In the genomic region with DNA sequence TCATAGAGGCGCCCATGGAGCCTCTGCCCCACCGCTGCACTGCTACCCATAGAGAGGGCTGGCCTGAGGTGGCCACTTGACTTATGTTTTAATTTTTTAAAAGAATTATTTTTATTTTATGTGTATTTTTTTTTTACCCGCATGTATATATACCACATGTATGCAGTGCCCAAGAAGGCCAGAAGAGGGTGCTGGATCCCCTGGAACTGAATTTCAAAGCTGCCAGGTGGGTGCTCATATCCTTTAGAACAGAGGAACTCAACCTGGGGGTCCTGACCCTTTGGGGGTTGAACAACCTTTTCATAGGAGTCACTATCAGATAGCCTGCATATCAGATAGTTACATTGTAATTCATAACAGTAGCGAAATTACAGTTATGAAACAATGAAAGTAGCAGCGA, we compare ENCODE assay signal across 27 mouse cellular contexts. TPM values are rescaled to one million over a fixed set of nuclear protein-coding genes. Genes with fewer than 3 reads are reported as not detected.
A peak's percentile ranks its signal among the peaks of the same experiment; 100 is the strongest.
DNase-seq lines count a peak whose midpoint lies in the region; ATAC-seq and TF ChIP-seq lines count a peak whose summit lies in the region.
"Had no signal": no experiment of that assay in that cellular context is flagged by ENCODE, and none has a peak within 500 bp of the region (broad histone marks: within the 10 kb centered on the region; RNA-seq: fewer than 3 reads in every experiment).

No protein-coding gene starts in this region.

- H3K27ac ChIP-seq in intestine, postnatal 0 days (ENCODE audit: low read depth, low read length), result no peak overlapping the region
- H3K27ac ChIP-seq in intestine, embryonic 15.5 days, result no peak overlapping the region
- no peak overlapping the region for H3K27ac ChIP-seq in lung, postnatal 0 days (ENCODE audit: low read length)
- no peak overlapping the region for H3K27ac ChIP-seq in ES-Bruce4 (ENCODE audit: insufficient read depth, low read length)
- H3K27ac ChIP-seq: embryonic facial prominence, embryonic 10.5 days; forebrain, embryonic 12.5 days; kidney, embryonic 15.5 days; macrophage; midbrain, embryonic 12.5 days; neural tube, embryonic 13.5 days had no signal

- 96% methylated on average over 5 of the region's 5 CpGs for WGBS in intestine, postnatal 0 days
- 97% methylated on average over 5 of the region's 5 CpGs for WGBS in intestine, embryonic 15.5 days
- 96% methylated on average over 5 of the region's 5 CpGs for WGBS in lung, postnatal 0 days

- no peak for TF ChIP-seq EP300 in lung, postnatal 0 days (IDR thresholded peaks at IDR 0.05)
- no peak for TF ChIP-seq EP300 in ES-Bruce4 (IDR thresholded peaks at IDR 0.05; ENCODE audit: insufficient read depth, low read depth, low read length)

- TF ChIP-seq CTCF in intestine, postnatal 0 days (IDR thresholded peaks at IDR 0.05; ENCODE audit: low read depth), result peak; percentile 60
- peak; percentile 41 for TF ChIP-seq CTCF in lung, postnatal 0 days (IDR thresholded peaks at IDR 0.05)
- TF ChIP-seq CTCF in ES-Bruce4 (IDR thresholded peaks at IDR 0.05; ENCODE audit: low read depth, low read length), result peak; percentile 24
- TF ChIP-seq CTCF in brain, embryonic 14.5 days (IDR thresholded peaks at IDR 0.05; ENCODE audit: borderline replicate concordance, extremely low read depth, insufficient read depth, insufficient read length), result peak; percentile 24; the same call in 1 of the 2 replicates

- no peaks in the 10 kb centered on the region for H3K9me3 ChIP-seq in intestine, postnatal 0 days (ENCODE audit: control insufficient read depth)
- no peaks in the 10 kb centered on the region for H3K9me3 ChIP-seq in intestine, embryonic 15.5 days
- H3K9me3 ChIP-seq in lung, postnatal 0 days (ENCODE audit: low read length), result no peaks in the 10 kb centered on the region
- H3K9me3 ChIP-seq in ES-Bruce4 (replicated peaks; ENCODE audit: control insufficient read depth, insufficient read depth, low read length, poor library complexity, severe bottlenecking), result no peaks in the 10 kb centered on the region
- H3K9me3 ChIP-seq: embryonic facial prominence, embryonic 10.5 days; forebrain, embryonic 12.5 days; kidney, embryonic 15.5 days; midbrain, embryonic 12.5 days; neural tube, embryonic 13.5 days had no signal

- no peak for DNase-seq in lung, postnatal 0 days (ENCODE audit: low spot score)
- no peak for DNase-seq in lung, postnatal 10 days
- DNase-seq in brain, embryonic 14.5 days (ENCODE audit: low read depth), result no peak
- DNase-seq in adrenal gland, postnatal 4 days (ENCODE audit: low spot score in 2 of 2), result no peak
- DNase-seq: cerebellum, adult 9-10 months; gastrocnemius, postnatal 14 days; left cerebral cortex, postnatal 4 days; liver; lung, adult 18-20 months; thymus, adult 18-20 months had no signal

- H3K36me3 ChIP-seq in intestine, postnatal 0 days (ENCODE audit: control insufficient read depth, insufficient read depth), result peaks cover 9% of the 10 kb centered on the region; the same call in 1 of the 2 replicates
- H3K36me3 ChIP-seq in intestine, embryonic 15.5 days, result no peaks in the 10 kb centered on the region
- H3K36me3 ChIP-seq in lung, postnatal 0 days (ENCODE audit: insufficient read depth, low read length), result no peaks in the 10 kb centered on the region
- H3K36me3 ChIP-seq in ES-Bruce4 (ENCODE audit: control insufficient read depth, insufficient read depth, low read length, poor library complexity, severe bottlenecking), result no peaks in the 10 kb centered on the region
- H3K36me3 ChIP-seq: G1E; kidney, embryonic 15.5 days; midbrain, embryonic 12.5 days; neural tube, embryonic 13.5 days had no signal

- no peak overlapping the region for H3K4me3 ChIP-seq in intestine, postnatal 0 days (ENCODE audit: low read depth, low read length)
- no peak overlapping the region for H3K4me3 ChIP-seq in intestine, embryonic 15.5 days (replicated peaks)
- no peak overlapping the region for H3K4me3 ChIP-seq in lung, postnatal 0 days (ENCODE audit: low read depth, low read length)
- H3K4me3 ChIP-seq in ES-Bruce4 (ENCODE audit: low read depth, low read length), result no peak overlapping the region
- H3K4me3 ChIP-seq: embryonic facial prominence, embryonic 10.5 days; forebrain, embryonic 12.5 days; kidney, embryonic 15.5 days; midbrain, embryonic 12.5 days; neural tube, embryonic 13.5 days had no signal

- no peak for TF ChIP-seq POLR2A in ES-Bruce4 (IDR thresholded peaks at IDR 0.05; ENCODE audit: insufficient read depth, low read length)
- no peak for TF ChIP-seq POLR2A in brain, embryonic 14.5 days (IDR thresholded peaks at IDR 0.05; ENCODE audit: borderline replicate concordance, extremely low read depth, insufficient read depth, insufficient read length, poor library complexity, severe bottlenecking)

- H3K4me1 ChIP-seq in intestine, postnatal 0 days (replicated peaks; ENCODE audit: control insufficient read depth, insufficient read depth, low read length), result peaks cover 4% of the 10 kb centered on the region
- peaks cover 16% of the 10 kb centered on the region for H3K4me1 ChIP-seq in intestine, embryonic 15.5 days (replicated peaks)
- H3K4me1 ChIP-seq in lung, postnatal 0 days (ENCODE audit: insufficient read depth, low read depth, low read length), result peaks cover 20% of the 10 kb centered on the region
- H3K4me1 ChIP-seq in ES-Bruce4 (ENCODE audit: control insufficient read depth, insufficient read depth, low read length), result peaks cover 12% of the 10 kb centered on the region
- H3K4me1 ChIP-seq: neural tube, embryonic 13.5 days had no signal

- no peak for ATAC-seq in intestine, postnatal 0 days
- no peak for ATAC-seq in intestine, embryonic 15.5 days
- no peak for ATAC-seq in lung, postnatal 0 days

- no peaks in the 10 kb centered on the region for H3K27me3 ChIP-seq in intestine, postnatal 0 days (replicated peaks; ENCODE audit: control insufficient read depth, insufficient read depth, low read length)
- no peaks in the 10 kb centered on the region for H3K27me3 ChIP-seq in intestine, embryonic 15.5 days (replicated peaks)
- H3K27me3 ChIP-seq in lung, postnatal 0 days (replicated peaks; ENCODE audit: insufficient read depth, low read length), result no peaks in the 10 kb centered on the region
- no peaks in the 10 kb centered on the region for H3K27me3 ChIP-seq in ES-Bruce4 (ENCODE audit: control insufficient read depth, insufficient read depth, low read length, poor library complexity, severe bottlenecking)

- H3K9ac ChIP-seq in intestine, postnatal 0 days (ENCODE audit: low read depth, low read length), result no peak overlapping the region
- H3K9ac ChIP-seq in intestine, embryonic 15.5 days, result no peak overlapping the region
- H3K9ac ChIP-seq in lung, postnatal 0 days (replicated peaks; ENCODE audit: low read depth), result no peak overlapping the region
- H3K9ac ChIP-seq in ES-Bruce4 (ENCODE audit: low read depth, poor library complexity, severe bottlenecking), result no peak overlapping the region
- H3K9ac ChIP-seq: forebrain, embryonic 12.5 days; kidney, embryonic 15.5 days; midbrain, embryonic 12.5 days; neural tube, embryonic 13.5 days had no signal

- H3K4me2 ChIP-seq in intestine, postnatal 0 days (replicated peaks; ENCODE audit: low read depth), result no peak overlapping the region
- no peak overlapping the region for H3K4me2 ChIP-seq in intestine, embryonic 15.5 days (replicated peaks)
- H3K4me2 ChIP-seq in lung, postnatal 0 days (replicated peaks; ENCODE audit: low read depth, low read length), result no peak overlapping the region
- H3K4me2 ChIP-seq: forebrain, embryonic 12.5 days; kidney, embryonic 15.5 days; midbrain, embryonic 12.5 days; neural tube, embryonic 13.5 days had no signal

RNA-seq across cellular contexts. Expression of a gene that starts 19.5 kb away (rescaled TPM):
- polyA plus RNA-seq in intestine, postnatal 0 days (2015; fragmentation: Nextera tagmentation; extraction: Ambion mirVana), result not detected in 2 replicates
- not detected in 2 replicates for polyA plus RNA-seq in intestine, embryonic 15.5 days (2015; fragmentation: Nextera tagmentation; extraction: Ambion mirVana)
- not detected in 2 replicates for polyA plus RNA-seq in lung, postnatal 0 days (2015; fragmentation: Nextera tagmentation; extraction: Ambion mirVana)
- not detected in 2 replicates for polyA plus RNA-seq in ES-Bruce4 (2011; ENCODE audit: insufficient read depth, insufficient read length, low read depth, missing spikeins)
- polyA plus RNA-seq in brain, embryonic 14.5 days (2012; rRNA removed), result not detected in 2 replicates
- not detected for total RNA-seq in adrenal gland, postnatal 4 days (2021)
- total RNA-seq: common myeloid progenitor, adult 5-6 weeks; G1E; gastrocnemius, postnatal 14 days; heart, adult 8-10 months; left cerebral cortex, adult 18-20 months; left cerebral cortex, postnatal 4 days had no signal
- polyA plus RNA-seq: embryonic facial prominence, embryonic 10.5 days; G1E; hindbrain, embryonic 11.5 days; kidney, embryonic 15.5 days; macrophage; midbrain, embryonic 12.5 days; neural tube, embryonic 13.5 days; spleen, adult 2 months; stomach, embryonic 14.5 days; urinary bladder, adult 2 months had no signal

RNA-seq across cellular contexts. Expression of a gene that starts 53.9 kb away (rescaled TPM):
- polyA plus RNA-seq in intestine, postnatal 0 days (2015; fragmentation: Nextera tagmentation; extraction: Ambion mirVana), result 65.9 and 69.4 TPM in 2 replicates
- 50.3 and 57.1 TPM in 2 replicates for polyA plus RNA-seq in intestine, embryonic 15.5 days (2015; fragmentation: Nextera tagmentation; extraction: Ambion mirVana)
- 15.9 and 20.2 TPM in 2 replicates for polyA plus RNA-seq in lung, postnatal 0 days (2015; fragmentation: Nextera tagmentation; extraction: Ambion mirVana)
- 37.2 and 38.5 TPM in 2 replicates for polyA plus RNA-seq in ES-Bruce4 (2011; ENCODE audit: insufficient read depth, insufficient read length, low read depth, missing spikeins)
- polyA plus RNA-seq in brain, embryonic 14.5 days (2012; rRNA removed), result 0.67 and 1.2 TPM in 2 replicates
- 1 to 10 TPM; 2.2 to 8.5 TPM for total RNA-seq in adrenal gland, postnatal 4 days (2021)
- total RNA-seq: common myeloid progenitor, adult 5-6 weeks had no signal
- polyA plus RNA-seq: G1E, macrophage had no signal
